Mouse (Mus musculus) limb, embryonic 11.5 days (tissue): ENCODE data around the gene Odaph. TPM values are rescaled to one million over a fixed set of nuclear protein-coding genes. Genes with fewer than 3 reads are reported as not detected.

Experiments used
- polyA plus RNA-seq: library from polyadenylated mRNA; unstranded; fragments of >200 nt; fragmentation: Nextera tagmentation; extraction: Ambion mirVana; gene quantifications from 2 replicates; pipeline ENCODE4 v1.2.1, GENCODE M21; 2014

The Odaph gene
- polyA plus RNA-seq, 1 experiment from 2014 or later = not detected

Other genes starting within 250 kb of the Odaph start
- 47.7 and 47.8 TPM in 2 replicates for gene Rchy1, start 24.4 kb upstream of the Odaph start, polyA plus RNA-seq
- gene Cdkl2, start 56.4 kb downstream of the Odaph start, polyA plus RNA-seq = 0.20 and 0.28 TPM in 2 replicates
- gene G3bp2, start 96.2 kb downstream of the Odaph start, polyA plus RNA-seq = 256 TPM in 2 replicates
- gene Uso1, start 150.5 kb downstream of the Odaph start, polyA plus RNA-seq = 29.4 and 31.5 TPM in 2 replicates
- gene U90926, start 227.9 kb downstream of the Odaph start, polyA plus RNA-seq = not detected in 2 replicates